ENCODE assay signal across 15 mouse cellular contexts in genomic region chr8:72513158-72513557, GRCm38 (mm10).
"Had no signal": no experiment of that assay in that cellular context is flagged by ENCODE, and none has a peak within 500 bp of the region (broad histone marks: within the 10 kb centered on the region; RNA-seq: fewer than 3 reads in every experiment).

No protein-coding gene starts in this region.

- H3K4me2 ChIP-seq: liver, embryonic 11.5 days; liver, embryonic 15.5 days; neural tube, embryonic 15.5 days had no signal

- DNase-seq: kidney, postnatal 25 days; lung, adult 2 months; midbrain, embryonic 14.5 days; right cerebral cortex, adult 18-20 months; right cerebral cortex, postnatal 25 days; thymus, adult 18-20 months; thymus, postnatal 14 days had no signal

- H3K27me3 ChIP-seq: liver, embryonic 15.5 days; neural tube, embryonic 15.5 days had no signal

- H3K4me1 ChIP-seq: neural tube, embryonic 15.5 days had no signal

- H3K4me3 ChIP-seq: left cerebral cortex, adult 2 months; limb, embryonic 10.5 days; liver, embryonic 15.5 days; midbrain, embryonic 10.5 days; myocyte; neural tube, embryonic 15.5 days had no signal

- H3K36me3 ChIP-seq: neural tube, embryonic 15.5 days had no signal

- H3K27ac ChIP-seq: left cerebral cortex, adult 2 months; limb, embryonic 10.5 days; liver, embryonic 15.5 days; macrophage; midbrain, embryonic 10.5 days; neural tube, embryonic 15.5 days had no signal

- H3K9me3 ChIP-seq: limb, embryonic 10.5 days; liver, embryonic 15.5 days; midbrain, embryonic 10.5 days; neural tube, embryonic 15.5 days had no signal

- H3K9ac ChIP-seq: liver, embryonic 15.5 days; neural tube, embryonic 15.5 days had no signal
